Mouse (Mus musculus): Measurements from ENCODE around the gene Ugp2. TPM values are rescaled to one million over a fixed set of nuclear protein-coding genes. Genes with fewer than 3 reads are reported as not detected.

Gene Ugp2
- polyA plus RNA-seq, 1 experiment: 3.7 TPM

GRCm38 (mm10) chr11:21343490-21343889 is 27.5 kb downstream of the Ugp2 start:
- no peak for TF ChIP-seq POLR2A (IDR thresholded peaks at IDR 0.05; ENCODE audit: control insufficient read depth, extremely low read depth, insufficient read depth, low read length, poor library complexity)
- no peak for TF ChIP-seq CTCF (IDR thresholded peaks at IDR 0.05; ENCODE audit: borderline replicate concordance, control insufficient read depth, extremely low read depth, insufficient read depth, low read length, poor library complexity)
- Histone ChIP-seq H3K27ac (ENCODE audit: control insufficient read depth, insufficient read depth, low read length) (no peak overlapping the region), H3K4me3 (ENCODE audit: control insufficient read depth, insufficient read depth, low read length) (no peak overlapping the region), H3K36me3 (ENCODE audit: control insufficient read depth, insufficient read depth, low read length) (no peaks in the 10 kb centered on the region; the same call in 1 of the 2 replicates), H3K27me3 (ENCODE audit: control insufficient read depth, insufficient read depth, low read length) (no peaks in the 10 kb centered on the region), H3K4me1 (replicated peaks; ENCODE audit: control insufficient read depth, insufficient read depth, low read length) (no peaks in the 10 kb centered on the region)
- WGBS: 97% methylated on average over 5 of the region's 5 CpGs
- DNase-seq: no peak

- TF ChIP-seq POLR2A (IDR thresholded peaks at IDR 0.05; ENCODE audit: control insufficient read depth, extremely low read depth, insufficient read depth, low read length, poor library complexity) (no peak), CTCF (IDR thresholded peaks at IDR 0.05; ENCODE audit: borderline replicate concordance, control insufficient read depth, extremely low read depth, insufficient read depth, low read length, poor library complexity) (no peak)
- 92% methylated on average over 4 of the region's 4 CpGs for WGBS
- Histone ChIP-seq H3K36me3 (ENCODE audit: control insufficient read depth, insufficient read depth, low read length) (no peaks in the 10 kb centered on the region), H3K27ac (ENCODE audit: control insufficient read depth, insufficient read depth, low read length) (no peak overlapping the region), H3K27me3 (ENCODE audit: control insufficient read depth, insufficient read depth, low read length) (no peaks in the 10 kb centered on the region), H3K4me1 (replicated peaks; ENCODE audit: control insufficient read depth, insufficient read depth, low read length) (no peaks in the 10 kb centered on the region), H3K4me3 (ENCODE audit: control insufficient read depth, insufficient read depth, low read length) (no peak overlapping the region)
- DNase-seq: no peak
Observed at GRCm38 (mm10) chr11:21339088-21339487, 31.9 kb downstream of the Ugp2 start.

GRCm38 (mm10) chr11:21337855-21338254 is 33.1 kb downstream of the Ugp2 start:
- DNase-seq: no peak
- WGBS: 93% methylated on average over 1 of the region's 1 CpGs
- Histone ChIP-seq H3K36me3 (ENCODE audit: control insufficient read depth, insufficient read depth, low read length) (no peaks in the 10 kb centered on the region), H3K27ac (ENCODE audit: control insufficient read depth, insufficient read depth, low read length) (no peak overlapping the region), H3K4me3 (ENCODE audit: control insufficient read depth, insufficient read depth, low read length) (no peak overlapping the region), H3K4me1 (replicated peaks; ENCODE audit: control insufficient read depth, insufficient read depth, low read length) (no peaks in the 10 kb centered on the region), H3K27me3 (ENCODE audit: control insufficient read depth, insufficient read depth, low read length) (no peaks in the 10 kb centered on the region)
- TF ChIP-seq POLR2A (IDR thresholded peaks at IDR 0.05; ENCODE audit: control insufficient read depth, extremely low read depth, insufficient read depth, low read length, poor library complexity): no peak
- no peak for TF ChIP-seq CTCF (IDR thresholded peaks at IDR 0.05; ENCODE audit: borderline replicate concordance, control insufficient read depth, extremely low read depth, insufficient read depth, low read length, poor library complexity)

GRCm38 (mm10) chr11:21332639-21333295 is 38.2 kb downstream of the Ugp2 start:
- 95% methylated on average over 5 of the region's 5 CpGs for WGBS
- Histone ChIP-seq H3K4me1 (replicated peaks; ENCODE audit: control insufficient read depth, insufficient read depth, low read length) (no peaks in the 10 kb centered on the region), H3K4me3 (ENCODE audit: control insufficient read depth, insufficient read depth, low read length) (no peak overlapping the region), H3K36me3 (ENCODE audit: control insufficient read depth, insufficient read depth, low read length) (peaks cover 25% of the 10 kb centered on the region), H3K27ac (ENCODE audit: control insufficient read depth, insufficient read depth, low read length) (no peak overlapping the region), H3K27me3 (ENCODE audit: control insufficient read depth, insufficient read depth, low read length) (no peaks in the 10 kb centered on the region)
- TF ChIP-seq POLR2A (IDR thresholded peaks at IDR 0.05; ENCODE audit: control insufficient read depth, extremely low read depth, insufficient read depth, low read length, poor library complexity) (no peak), CTCF (IDR thresholded peaks at IDR 0.05; ENCODE audit: borderline replicate concordance, control insufficient read depth, extremely low read depth, insufficient read depth, low read length, poor library complexity) (no peak)
- DNase-seq: no peak

GRCm38 (mm10) chr11:21328141-21328540 is 42.9 kb downstream of the Ugp2 start:
- Histone ChIP-seq H3K36me3 (ENCODE audit: control insufficient read depth, insufficient read depth, low read length) (peaks cover 28% of the 10 kb centered on the region), H3K4me3 (ENCODE audit: control insufficient read depth, insufficient read depth, low read length) (no peak overlapping the region), H3K27ac (ENCODE audit: control insufficient read depth, insufficient read depth, low read length) (no peak overlapping the region), H3K4me1 (replicated peaks; ENCODE audit: control insufficient read depth, insufficient read depth, low read length) (no peaks in the 10 kb centered on the region), H3K27me3 (ENCODE audit: control insufficient read depth, insufficient read depth, low read length) (no peaks in the 10 kb centered on the region)
- 94% methylated on average over 5 of the region's 5 CpGs for WGBS
- TF ChIP-seq POLR2A (IDR thresholded peaks at IDR 0.05; ENCODE audit: control insufficient read depth, extremely low read depth, insufficient read depth, low read length, poor library complexity): no peak
- TF ChIP-seq CTCF (IDR thresholded peaks at IDR 0.05; ENCODE audit: borderline replicate concordance, control insufficient read depth, extremely low read depth, insufficient read depth, low read length, poor library complexity): no peak
- DNase-seq: no peak

- TF ChIP-seq CTCF (IDR thresholded peaks at IDR 0.05; ENCODE audit: borderline replicate concordance, control insufficient read depth, extremely low read depth, insufficient read depth, low read length, poor library complexity): no peak
- TF ChIP-seq POLR2A (IDR thresholded peaks at IDR 0.05; ENCODE audit: control insufficient read depth, extremely low read depth, insufficient read depth, low read length, poor library complexity): no peak
- no peak for DNase-seq
- Histone ChIP-seq H3K4me1 (replicated peaks; ENCODE audit: control insufficient read depth, insufficient read depth, low read length) (no peaks in the 10 kb centered on the region), H3K27ac (ENCODE audit: control insufficient read depth, insufficient read depth, low read length) (no peak overlapping the region), H3K36me3 (ENCODE audit: control insufficient read depth, insufficient read depth, low read length) (peaks cover 28% of the 10 kb centered on the region), H3K4me3 (ENCODE audit: control insufficient read depth, insufficient read depth, low read length) (no peak overlapping the region), H3K27me3 (ENCODE audit: control insufficient read depth, insufficient read depth, low read length) (no peaks in the 10 kb centered on the region)
- 99% methylated on average over 5 of the region's 5 CpGs for WGBS
Observed at GRCm38 (mm10) chr11:21327486-21327885, 43.5 kb downstream of the Ugp2 start.

GRCm38 (mm10) chr11:21326770-21327169 is 44.2 kb downstream of the Ugp2 start:
- DNase-seq: no peak
- no peak overlapping the region for H3K4me3 ChIP-seq (ENCODE audit: control insufficient read depth, insufficient read depth, low read length)
- H3K27me3 ChIP-seq (ENCODE audit: control insufficient read depth, insufficient read depth, low read length): no peaks in the 10 kb centered on the region
- WGBS: 96% methylated on average over 2 of the region's 2 CpGs
- no peak for TF ChIP-seq CTCF (IDR thresholded peaks at IDR 0.05; ENCODE audit: borderline replicate concordance, control insufficient read depth, extremely low read depth, insufficient read depth, low read length, poor library complexity)
- TF ChIP-seq POLR2A (IDR thresholded peaks at IDR 0.05; ENCODE audit: control insufficient read depth, extremely low read depth, insufficient read depth, low read length, poor library complexity): no peak
- no peak overlapping the region for H3K27ac ChIP-seq (ENCODE audit: control insufficient read depth, insufficient read depth, low read length)
- peaks cover 27% of the 10 kb centered on the region for H3K36me3 ChIP-seq (ENCODE audit: control insufficient read depth, insufficient read depth, low read length)
- no peaks in the 10 kb centered on the region for H3K4me1 ChIP-seq (replicated peaks; ENCODE audit: control insufficient read depth, insufficient read depth, low read length)

Measured in thymus, adult 2 months (tissue).